Mouse (Mus musculus) C2C12 (cell line): Measurements from ENCODE around the gene Cd96. TPM values are rescaled to one million over a fixed set of nuclear protein-coding genes. Genes with fewer than 3 reads are reported as not detected.

Experiments used
- H3K27me3 ChIP-seq: one replicate; pipeline ENCODE4 v1.6.1; 2011; ENCODE audit not compliant: control insufficient read depth, insufficient read depth, insufficient read length
- H3K36me3 ChIP-seq: one replicate; pipeline ENCODE4 v1.6.1; 2011; ENCODE audit not compliant: control insufficient read depth, insufficient read depth
- H3K4me3 ChIP-seq: one replicate; pipeline ENCODE4 v1.5.1; 2011; ENCODE audit warnings: mild to moderate bottlenecking, control low read depth; ENCODE audit not compliant: poor library complexity, insufficient read depth, severe bottlenecking
- H3K79me2 ChIP-seq: one replicate; pipeline ENCODE4 v1.6.1; 2011; ENCODE audit not compliant: control insufficient read depth, insufficient read depth
- H3K79me3 ChIP-seq: one replicate; pipeline ENCODE4 v1.6.1; 2011; ENCODE audit warnings: low read depth, control low read depth
- H3ac ChIP-seq: one replicate; pipeline ENCODE3; 2011; ENCODE audit warnings: low read depth; ENCODE audit not compliant: control insufficient read depth, insufficient read length
- CEBPB ChIP-seq: IDR thresholded peaks from one replicate; pipeline ENCODE4 v1.6.1; 2011; ENCODE audit warnings: low read depth, mild to moderate bottlenecking, control low read depth, moderate library complexity
- CTCF ChIP-seq: IDR thresholded peaks from one replicate; pipeline ENCODE4 v1.5.1; 2011; ENCODE audit not compliant: control insufficient read depth, insufficient read depth, insufficient read length
- FOSL1 ChIP-seq: IDR thresholded peaks from one replicate; pipeline ENCODE4 v1.8.0; 2011; ENCODE audit warnings: mild to moderate bottlenecking, low read length; ENCODE audit not compliant: poor library complexity, insufficient read depth, severe bottlenecking
- MAX ChIP-seq: IDR thresholded peaks from one replicate; pipeline ENCODE4 v1.6.1; 2011; ENCODE audit warnings: mild to moderate bottlenecking, control low read depth
- MYOD1 ChIP-seq: IDR thresholded peaks from one replicate; pipeline ENCODE4 v1.6.1; 2011; ENCODE audit warnings: low read depth; ENCODE audit not compliant: control insufficient read depth, insufficient read length
- MYOG ChIP-seq: IDR thresholded peaks from one replicate; pipeline ENCODE4 v1.6.1; 2011; ENCODE audit not compliant: control insufficient read depth, insufficient read length; ENCODE audit errors: extremely low read depth
- USF1 ChIP-seq: IDR thresholded peaks from one replicate; pipeline ENCODE4 v1.6.1; 2011; ENCODE audit warnings: low read depth, mild to moderate bottlenecking, control low read depth, moderate library complexity
- polyA plus RNA-seq: library from polyadenylated mRNA; unstranded; fragments of >200 nt; fragmentation: generic; extraction: Trizol; gene quantifications from one replicate; pipeline ENCODE4 v1.2.1, GENCODE M21; 2012; ENCODE audit warnings: missing spikeins

Cd96 gene
- polyA plus RNA-seq, 1 experiment, result not detected

- H3K79me2 ChIP-seq, result no peaks in the 10 kb centered on the region
- H3ac ChIP-seq, result no peak overlapping the region
- no peaks in the 10 kb centered on the region for H3K79me3 ChIP-seq
- H3K36me3 ChIP-seq, result no peaks in the 10 kb centered on the region
- no peaks in the 10 kb centered on the region for H3K27me3 ChIP-seq
- no peak overlapping the region for H3K4me3 ChIP-seq
- TF ChIP-seq USF1 (no peak), FOSL1 (no peak), CTCF (no peak), CEBPB (no peak), MYOG (no peak)
Observed at GRCm38 (mm10) chr16:46086874-46087473, 33.1 kb downstream of the Cd96 start.

- Histone ChIP-seq H3ac (no peak overlapping the region), H3K79me2 (no peaks in the 10 kb centered on the region), H3K4me3 (no peak overlapping the region), H3K27me3 (no peaks in the 10 kb centered on the region), H3K79me3 (no peaks in the 10 kb centered on the region), H3K36me3 (no peaks in the 10 kb centered on the region)
- no peak for TF ChIP-seq CEBPB
- TF ChIP-seq CTCF, result no peak
- no peak for TF ChIP-seq USF1
- TF ChIP-seq MYOD1, result no peak
- TF ChIP-seq FOSL1, result no peak
- TF ChIP-seq MAX, result no peak
- TF ChIP-seq MYOG, result no peak
Observed at GRCm38 (mm10) chr16:46068000-46068399, 52.1 kb downstream of the Cd96 start.

DNA sequence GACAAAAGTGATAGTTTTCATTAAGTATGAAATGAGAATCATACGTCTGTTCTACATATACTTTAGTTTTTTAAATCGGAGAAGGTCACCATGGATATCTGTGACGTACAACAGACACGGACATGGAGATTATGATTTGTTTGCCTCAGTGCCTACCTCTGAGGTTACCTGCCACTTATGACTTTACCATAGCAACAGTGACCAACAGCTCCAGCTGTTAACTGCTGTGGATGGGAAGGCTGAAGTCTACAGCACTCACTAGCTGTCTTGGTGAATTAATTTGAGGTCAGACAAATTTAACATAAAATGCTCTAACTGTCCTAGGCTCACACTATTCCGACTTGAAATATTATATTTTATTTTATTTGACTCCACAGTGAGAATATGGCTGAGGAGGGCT is 56.8 kb downstream of the Cd96 start:
- TF ChIP-seq MAX, result no peak
- no peak for TF ChIP-seq USF1
- Histone ChIP-seq H3ac (no peak overlapping the region), H3K79me3 (no peaks in the 10 kb centered on the region), H3K79me2 (no peaks in the 10 kb centered on the region), H3K36me3 (no peaks in the 10 kb centered on the region), H3K4me3 (no peak overlapping the region), H3K27me3 (no peaks in the 10 kb centered on the region)

DNA sequence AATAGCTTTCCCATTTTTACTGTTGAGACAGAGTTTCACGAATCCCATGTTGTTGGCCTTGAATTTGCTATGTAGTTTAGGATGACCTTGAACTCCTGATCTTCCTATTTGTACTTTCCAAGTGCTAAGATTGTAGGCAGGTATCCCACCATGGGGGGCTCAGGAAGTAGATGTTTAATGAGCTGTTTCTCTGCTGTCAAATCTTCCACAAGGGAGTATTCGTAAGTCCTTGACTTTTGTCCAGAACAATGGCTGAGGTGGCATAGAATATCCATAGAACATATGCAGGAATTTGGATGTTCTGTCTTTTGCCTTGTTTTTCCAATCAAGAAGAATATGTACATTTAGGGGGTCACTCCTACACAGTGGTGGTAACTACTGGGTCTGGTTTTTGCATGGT is 73.1 kb downstream of the Cd96 start:
- H3K79me2 ChIP-seq, result no peaks in the 10 kb centered on the region
- no peaks in the 10 kb centered on the region for H3K27me3 ChIP-seq
- TF ChIP-seq USF1 (no peak), CEBPB (no peak), MYOG (no peak), MYOD1 (no peak), CTCF (no peak), FOSL1 (no peak), MAX (no peak)
- H3ac ChIP-seq, result no peak overlapping the region
- no peaks in the 10 kb centered on the region for H3K79me3 ChIP-seq
- H3K36me3 ChIP-seq, result no peaks in the 10 kb centered on the region
- no peak overlapping the region for H3K4me3 ChIP-seq

GRCm38 (mm10) chr16:46036261-46036660 is 83.8 kb downstream of the Cd96 start:
- Histone ChIP-seq H3ac (no peak overlapping the region), H3K4me3 (no peak overlapping the region), H3K79me3 (no peaks in the 10 kb centered on the region), H3K36me3 (no peaks in the 10 kb centered on the region), H3K79me2 (no peaks in the 10 kb centered on the region), H3K27me3 (no peaks in the 10 kb centered on the region)
- TF ChIP-seq MYOD1 (no peak), CTCF (no peak), MAX (no peak), MYOG (no peak), CEBPB (no peak), USF1 (no peak), FOSL1 (no peak)

DNA sequence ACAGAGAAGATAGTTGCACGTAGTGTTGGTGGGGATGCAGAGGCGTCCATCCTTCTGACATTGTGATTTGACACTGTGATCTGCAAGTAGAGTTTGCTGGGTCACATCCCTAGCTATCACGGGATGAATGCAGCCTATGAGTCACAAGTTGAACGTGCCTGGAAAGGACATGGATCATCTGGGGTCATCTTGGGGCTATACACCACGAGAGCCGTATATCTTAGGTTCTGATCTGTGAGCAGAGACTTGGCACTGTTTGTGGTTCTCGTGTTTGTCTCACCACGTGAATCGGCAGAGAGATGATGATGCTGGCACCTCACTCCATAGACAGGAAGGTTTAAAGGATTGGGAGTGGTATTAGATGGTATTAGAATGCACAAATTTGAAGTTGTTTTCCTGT is 86.2 kb downstream of the Cd96 start:
- H3ac ChIP-seq, result no peak overlapping the region
- H3K79me2 ChIP-seq, result no peaks in the 10 kb centered on the region
- H3K79me3 ChIP-seq, result no peaks in the 10 kb centered on the region
- no peak overlapping the region for H3K4me3 ChIP-seq
- H3K36me3 ChIP-seq, result no peaks in the 10 kb centered on the region
- TF ChIP-seq CTCF (no peak), MYOG (no peak), USF1 (no peak), FOSL1 (no peak), MYOD1 (no peak), MAX (no peak), CEBPB (no peak)
- H3K27me3 ChIP-seq, result no peaks in the 10 kb centered on the region
